Mouse (Mus musculus) hindbrain, embryonic 11.5 days (tissue): ENCODE measurements around the gene Ssh3. TPM values are rescaled to one million over a fixed set of nuclear protein-coding genes. Genes with fewer than 3 reads are reported as not detected.

Source experiments
- ATAC-seq: fragments of 200-750 bp; cut with Nextera tagmentation; 2 replicates; pipeline ENCODE4 v1.8.0; 2017; ENCODE audit warnings: mild to moderate bottlenecking, moderate TSS enrichment, moderate library complexity; ENCODE audit not compliant: low FRiP score
- DNase-seq: peaks from one replicate; pipeline ENCODE4 v3.0.0-alpha.2; 2015; ENCODE audit warnings: low spot score
- H3K27ac ChIP-seq: fragments of 300-500 bp; sonication (generic); 2 replicates; pipeline ENCODE4 v1.5.1; 2014; ENCODE audit warnings: mild to moderate bottlenecking, low read depth, low read length
- H3K27me3 ChIP-seq: fragments of 300-500 bp; sonication (generic); 2 replicates; pipeline ENCODE4 v1.6.1; 2014; ENCODE audit warnings: mild to moderate bottlenecking, low read length, moderate library complexity, mixed read lengths; ENCODE audit not compliant: control insufficient read depth, insufficient read depth
- H3K36me3 ChIP-seq: fragments of 300-500 bp; sonication (generic); 2 replicates; pipeline ENCODE4 v1.6.1; 2014; ENCODE audit warnings: mild to moderate bottlenecking, low read length, moderate library complexity, mixed read lengths; ENCODE audit not compliant: control insufficient read depth, insufficient read depth
- H3K4me1 ChIP-seq: fragments of 300-500 bp; sonication (generic); replicated peaks from 2 replicates; pipeline ENCODE4 v1.6.1; 2014; ENCODE audit warnings: low read length, mixed read lengths; ENCODE audit not compliant: control insufficient read depth, insufficient read depth
- H3K4me2 ChIP-seq: fragments of 300-500 bp; sonication (generic); replicated peaks from 2 replicates; pipeline ENCODE4 v1.6.1; 2014; ENCODE audit warnings: mild to moderate bottlenecking, low read depth, low read length
- H3K4me3 ChIP-seq: fragments of 300-500 bp; sonication (generic); 2 replicates; pipeline ENCODE4 v1.5.1; 2014; ENCODE audit warnings: low read depth, low read length
- H3K9ac ChIP-seq: fragments of 300-500 bp; sonication (generic); 2 replicates; pipeline ENCODE4 v1.6.1; 2014; ENCODE audit warnings: low read depth, low read length
- H3K9me3 ChIP-seq: fragments of 300-500 bp; sonication (generic); 2 replicates; pipeline ENCODE4 v1.6.1; 2016; ENCODE audit warnings: low read length; ENCODE audit not compliant: control insufficient read depth
- WGBS: fragments of 180-500 bp; shearing (Covaris S2); extraction: QIAGEN DNeasy Blood & Tissue Kit; methylation state at CpG from one replicate; pipeline ENCODE4 v1.1.7; 2014; 5-methylcytosine and 5-hydroxymethylcytosine counted together
- polyA plus RNA-seq: library from polyadenylated mRNA; unstranded; fragments of >200 nt; fragmentation: Nextera tagmentation; extraction: Ambion mirVana; gene quantifications from 2 replicates; pipeline ENCODE4 v1.2.1, GENCODE M21; 2014

The Ssh3 gene
- polyA plus RNA-seq, 1 experiment from 2014 or later = 2.8 TPM

- Histone ChIP-seq H3K27ac (no peak overlapping the region), H3K27me3 (no peaks in the 10 kb centered on the region), H3K9me3 (no peaks in the 10 kb centered on the region), H3K4me1 (peaks cover 11% of the 10 kb centered on the region), H3K4me3 (no peak overlapping the region), H3K36me3 (0 out of 2 replicates have a peak, but pooled peaks cover 3% of the 10 kb centered on the region), H3K9ac (no peak overlapping the region), H3K4me2 (no peak overlapping the region)
- WGBS = 90% methylated on average over 17 of the region's 17 CpGs
- no peak for ATAC-seq
- no peak for DNase-seq
Observed at GRCm38 (mm10) chr19:4298322-4299121, 29.5 kb upstream of the Ssh3 start.

GRCm38 (mm10) chr19:4297851-4298250 is 28.9 kb upstream of the Ssh3 start:
- no peak overlapping the region for H3K9ac ChIP-seq
- 0 out of 2 replicates have a peak, but pooled peaks cover 3% of the 10 kb centered on the region for H3K36me3 ChIP-seq
- ATAC-seq (no peak), DNase-seq (no peak)
- peaks cover 8% of the 10 kb centered on the region for H3K4me1 ChIP-seq
- no peaks in the 10 kb centered on the region for H3K9me3 ChIP-seq
- 90% methylated on average over 5 of the region's 5 CpGs for WGBS
- H3K27me3 ChIP-seq = no peaks in the 10 kb centered on the region
- no peak overlapping the region for H3K4me2 ChIP-seq
- H3K27ac ChIP-seq = no peak overlapping the region
- H3K4me3 ChIP-seq = no peak overlapping the region

- no peak for DNase-seq
- Histone ChIP-seq H3K9me3 (no peaks in the 10 kb centered on the region), H3K4me3 (no peak overlapping the region), H3K27me3 (no peaks in the 10 kb centered on the region), H3K4me1 (no peaks in the 10 kb centered on the region; the same call in 1 of the 2 replicates), H3K4me2 (no peak overlapping the region), H3K27ac (no peak overlapping the region), H3K36me3 (0 out of 2 replicates have a peak, but pooled peaks cover 8% of the 10 kb centered on the region), H3K9ac (no peak overlapping the region)
- 96% methylated on average over 2 of the region's 2 CpGs for WGBS
- no peak for ATAC-seq
Observed at GRCm38 (mm10) chr19:4296611-4297010, 27.6 kb upstream of the Ssh3 start.

- Histone ChIP-seq H3K36me3 (0 out of 2 replicates have a peak, but pooled peaks cover 8% of the 10 kb centered on the region), H3K27me3 (no peaks in the 10 kb centered on the region), H3K4me3 (no peak overlapping the region), H3K9me3 (no peaks in the 10 kb centered on the region), H3K4me2 (no peak overlapping the region), H3K4me1 (no peaks in the 10 kb centered on the region), H3K27ac (no peak overlapping the region), H3K9ac (no peak overlapping the region)
- DNase-seq = no peak
- WGBS = 92% methylated on average over 4 of the region's 4 CpGs
- no peak for ATAC-seq
Observed at GRCm38 (mm10) chr19:4295391-4295790, 26.4 kb upstream of the Ssh3 start.

GRCm38 (mm10) chr19:4294381-4295097 is 25.6 kb upstream of the Ssh3 start:
- Histone ChIP-seq H3K4me2 (no peak overlapping the region), H3K27ac (no peak overlapping the region), H3K27me3 (no peaks in the 10 kb centered on the region), H3K4me3 (no peak overlapping the region), H3K36me3 (peaks cover 13% of the 10 kb centered on the region), H3K9me3 (no peaks in the 10 kb centered on the region), H3K9ac (no peak overlapping the region), H3K4me1 (no peaks in the 10 kb centered on the region)
- DNase-seq (no peak), ATAC-seq (no peak)
- 63% methylated on average over 14 of the region's 14 CpGs for WGBS

- DNase-seq (no peak), ATAC-seq (no peak)
- Histone ChIP-seq H3K9me3 (no peaks in the 10 kb centered on the region), H3K9ac (no peak overlapping the region), H3K27me3 (no peaks in the 10 kb centered on the region), H3K36me3 (peaks cover 22% of the 10 kb centered on the region), H3K4me3 (no peak overlapping the region), H3K4me2 (no peak overlapping the region), H3K27ac (no peak overlapping the region; the same call in 1 of the 2 replicates), H3K4me1 (no peaks in the 10 kb centered on the region)
- 94% methylated on average over 11 of the region's 11 CpGs for WGBS
Observed at GRCm38 (mm10) chr19:4291161-4291560, 22.2 kb upstream of the Ssh3 start.

GRCm38 (mm10) chr19:4290749-4291148 is 21.8 kb upstream of the Ssh3 start:
- peaks cover 25% of the 10 kb centered on the region for H3K36me3 ChIP-seq

GRCm38 (mm10) chr19:4283653-4284052 is 14.7 kb upstream of the Ssh3 start:
- H3K27ac ChIP-seq = no peak overlapping the region
- WGBS = 49% methylated on average over 7 of the region's 7 CpGs
- no peak overlapping the region for H3K9ac ChIP-seq
- ATAC-seq (no peak), DNase-seq (no peak)
- no peaks in the 10 kb centered on the region for H3K27me3 ChIP-seq
- H3K4me2 ChIP-seq = no peak overlapping the region
- H3K4me3 ChIP-seq = peak overlapping the region; percentile 53
- H3K4me1 ChIP-seq = 0 out of 2 replicates have a peak, but pooled peaks cover 3% of the 10 kb centered on the region
- H3K36me3 ChIP-seq = peaks cover 5% of the 10 kb centered on the region
- H3K9me3 ChIP-seq = no peaks in the 10 kb centered on the region

More at GRCm38 (mm10) chr19:4290749-4291148, 21.8 kb upstream of the Ssh3 start:
- DNase-seq (no peak), ATAC-seq (peak; percentile 66)
- H3K27ac ChIP-seq = no peak overlapping the region; the same call in 1 of the 2 replicates
- no peaks in the 10 kb centered on the region for H3K27me3 ChIP-seq
- H3K4me2 ChIP-seq = no peak overlapping the region
- no peak overlapping the region for H3K4me3 ChIP-seq
- no peaks in the 10 kb centered on the region for H3K9me3 ChIP-seq
- WGBS = 62% methylated on average over 15 of the region's 15 CpGs
- H3K4me1 ChIP-seq = no peaks in the 10 kb centered on the region
- no peak overlapping the region for H3K9ac ChIP-seq
